Mouse (Mus musculus) thymus, adult 2 months (tissue): ENCODE results near the gene Tenm2. TPM values are rescaled to one million over a fixed set of nuclear protein-coding genes. Genes with fewer than 3 reads are reported as not detected.

Experiments used
- DNase-seq: peaks from one replicate; pipeline ENCODE4 v3.0.0; 2021
- H3K27ac ChIP-seq: fragments of 200-500 bp; 2 replicates; pipeline ENCODE4 v1.5.1; 2012; ENCODE audit warnings: low read length, control low read depth; ENCODE audit not compliant: control insufficient read depth, insufficient read depth
- H3K27me3 ChIP-seq: fragments of 200-500 bp; 2 replicates; pipeline ENCODE4 v1.6.1; 2012; ENCODE audit warnings: mild to moderate bottlenecking, low read length, moderate library complexity, mixed read lengths; ENCODE audit not compliant: control insufficient read depth, insufficient read depth
- H3K36me3 ChIP-seq: fragments of 200-500 bp; 2 replicates; pipeline ENCODE4 v1.6.1; 2012; ENCODE audit warnings: mild to moderate bottlenecking, low read length, moderate library complexity; ENCODE audit not compliant: control insufficient read depth, insufficient read depth
- H3K4me1 ChIP-seq: fragments of 200-500 bp; replicated peaks from 2 replicates; pipeline ENCODE4 v1.6.1; 2012; ENCODE audit warnings: low read length; ENCODE audit not compliant: control insufficient read depth, insufficient read depth
- H3K4me3 ChIP-seq: fragments of 200-500 bp; 2 replicates; pipeline ENCODE4 v1.5.1; 2012; ENCODE audit warnings: mild to moderate bottlenecking, low read length, control low read depth, moderate library complexity; ENCODE audit not compliant: control insufficient read depth, insufficient read depth
- CTCF ChIP-seq: fragments of 200-500 bp; IDR thresholded peaks from 2 replicates; pipeline ENCODE4 v1.5.1; 2012; ENCODE audit warnings: mild to moderate bottlenecking, control low read depth, low read length, moderate library complexity, borderline replicate concordance; ENCODE audit not compliant: control insufficient read depth, poor library complexity, insufficient read depth; ENCODE audit errors: extremely low read depth
- POLR2A ChIP-seq: fragments of 200-500 bp; IDR thresholded peaks from 2 replicates; pipeline ENCODE4 v1.6.1; 2012; ENCODE audit warnings: mild to moderate bottlenecking, low read length, control low read depth, moderate library complexity; ENCODE audit not compliant: control insufficient read depth, poor library complexity, insufficient read depth; ENCODE audit errors: extremely low read depth
- WGBS: fragments of 180-500 bp; shearing (Covaris S2); methylation state at CpG from one replicate; pipeline ENCODE4 v1.1.7; 2018; 5-methylcytosine and 5-hydroxymethylcytosine counted together
- polyA plus RNA-seq: library from polyadenylated mRNA; depleted of rRNA; stranded (reverse); fragments of >200 nt; gene quantifications from 2 replicates; pipeline ENCODE4 v1.2.3, GENCODE M21; 2012

Gene Tenm2
- polyA plus RNA-seq, 1 experiment = 0.70 TPM

- no peaks in the 10 kb centered on the region for H3K36me3 ChIP-seq
- DNase-seq = no peak
- no peak overlapping the region for H3K27ac ChIP-seq
- TF ChIP-seq CTCF (no peak), POLR2A (no peak)
- WGBS = 55% methylated on average over 8 of the region's 8 CpGs
- H3K27me3 ChIP-seq = no peaks in the 10 kb centered on the region
- no peak overlapping the region for H3K4me3 ChIP-seq
- H3K4me1 ChIP-seq = no peaks in the 10 kb centered on the region
Observed at GRCm38 (mm10) chr11:36697816-36698215, 537.9 kb downstream of the Tenm2 start.

- H3K4me1 ChIP-seq = no peaks in the 10 kb centered on the region
Observed at GRCm38 (mm10) chr11:36697021-36697639, 538.6 kb downstream of the Tenm2 start.

DNA sequence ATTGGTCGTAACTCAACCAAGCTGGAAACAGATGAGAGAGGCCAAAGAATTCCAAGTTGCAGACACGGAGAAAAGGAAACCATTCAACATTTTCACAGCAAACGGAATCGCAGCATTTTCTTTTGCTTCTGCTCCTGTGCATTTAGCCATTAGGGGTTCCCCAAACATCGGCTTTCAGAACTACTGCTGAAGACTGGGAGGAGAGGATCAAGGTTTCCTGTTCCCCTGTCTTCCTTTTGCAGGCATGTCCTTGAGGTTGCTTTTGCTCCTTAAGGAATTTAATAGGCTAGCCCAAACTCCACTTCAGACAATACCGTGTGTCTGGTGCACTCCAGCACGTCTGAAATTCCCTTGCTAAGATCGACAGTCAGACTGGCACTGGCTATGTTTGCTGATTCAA lies 541.0 kb downstream of the Tenm2 start:
- WGBS = 85% methylated on average over 8 of the region's 8 CpGs

More at GRCm38 (mm10) chr11:36697021-36697639, 538.6 kb downstream of the Tenm2 start:
- no peak for DNase-seq
- 82% methylated on average over 10 of the region's 10 CpGs for WGBS
- no peak for TF ChIP-seq CTCF
- TF ChIP-seq POLR2A = no peak
- no peaks in the 10 kb centered on the region for H3K27me3 ChIP-seq
- no peaks in the 10 kb centered on the region for H3K36me3 ChIP-seq
- H3K27ac ChIP-seq = no peak overlapping the region
- no peak overlapping the region for H3K4me3 ChIP-seq

DNA sequence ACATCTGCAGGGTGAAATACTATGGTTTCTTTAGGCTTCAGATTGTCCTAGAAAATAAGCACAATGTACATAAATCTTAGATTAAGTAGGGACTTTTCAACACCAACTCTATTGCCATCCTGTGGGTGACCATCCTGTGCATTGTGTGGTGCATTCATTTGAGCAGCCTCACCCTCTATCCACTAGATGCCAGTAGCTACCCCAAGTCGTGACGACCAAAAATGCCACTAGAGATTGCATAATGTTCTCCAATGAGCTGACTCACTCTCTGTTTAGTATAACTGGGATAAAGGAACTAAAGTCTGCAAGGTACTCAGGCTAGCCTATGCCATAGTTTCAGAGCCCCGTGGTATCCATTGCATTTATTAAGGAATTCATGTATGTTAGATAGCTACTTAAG lies 543.1 kb downstream of the Tenm2 start:
- Histone ChIP-seq H3K27ac (no peak overlapping the region), H3K27me3 (no peaks in the 10 kb centered on the region), H3K36me3 (no peaks in the 10 kb centered on the region), H3K4me1 (no peaks in the 10 kb centered on the region), H3K4me3 (no peak overlapping the region)
- TF ChIP-seq POLR2A (no peak), CTCF (no peak)
- WGBS = 64% methylated on average over 3 of the region's 3 CpGs
- DNase-seq = no peak

More for the DNA sequence above, 541.0 kb downstream of the Tenm2 start:
- H3K27ac ChIP-seq = no peak overlapping the region
- no peaks in the 10 kb centered on the region for H3K27me3 ChIP-seq
- DNase-seq = no peak
- H3K4me1 ChIP-seq = no peaks in the 10 kb centered on the region
- no peaks in the 10 kb centered on the region for H3K36me3 ChIP-seq
- no peak overlapping the region for H3K4me3 ChIP-seq
- TF ChIP-seq POLR2A (no peak), CTCF (no peak)

DNA sequence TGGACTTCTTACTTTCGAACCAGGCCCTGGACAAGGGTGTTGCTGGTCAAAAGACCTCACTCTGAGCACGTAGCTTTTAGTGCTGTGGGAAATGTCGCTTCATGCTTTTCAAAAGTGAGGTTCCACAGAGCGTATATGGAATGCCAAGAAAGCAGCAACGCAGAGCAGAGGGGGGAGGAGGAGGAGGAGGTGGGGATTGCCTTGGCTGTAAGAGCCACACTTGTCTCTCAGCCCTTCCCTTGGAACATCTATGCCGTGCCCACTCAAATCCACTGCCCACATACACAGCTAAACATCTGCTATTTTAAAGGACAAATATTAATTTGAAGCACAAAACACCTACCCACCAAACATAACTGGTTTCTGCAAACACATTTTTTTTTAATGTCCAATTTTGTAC lies 544.9 kb downstream of the Tenm2 start:
- H3K36me3 ChIP-seq = no peaks in the 10 kb centered on the region
- no peaks in the 10 kb centered on the region for H3K27me3 ChIP-seq
- H3K4me3 ChIP-seq = no peak overlapping the region
- H3K27ac ChIP-seq = no peak overlapping the region
- DNase-seq = no peak
- no peaks in the 10 kb centered on the region for H3K4me1 ChIP-seq
- TF ChIP-seq CTCF = no peak
- no peak for TF ChIP-seq POLR2A
- 84% methylated on average over 6 of the region's 6 CpGs for WGBS

GRCm38 (mm10) chr11:36686253-36686652 lies 549.5 kb downstream of the Tenm2 start:
- no peak overlapping the region for H3K4me3 ChIP-seq
- no peaks in the 10 kb centered on the region for H3K27me3 ChIP-seq
- TF ChIP-seq CTCF = no peak
- no peak for TF ChIP-seq POLR2A
- no peaks in the 10 kb centered on the region for H3K36me3 ChIP-seq
- WGBS = 92% methylated on average over 6 of the region's 6 CpGs
- no peak overlapping the region for H3K27ac ChIP-seq
- H3K4me1 ChIP-seq = no peaks in the 10 kb centered on the region
- no peak for DNase-seq

DNA sequence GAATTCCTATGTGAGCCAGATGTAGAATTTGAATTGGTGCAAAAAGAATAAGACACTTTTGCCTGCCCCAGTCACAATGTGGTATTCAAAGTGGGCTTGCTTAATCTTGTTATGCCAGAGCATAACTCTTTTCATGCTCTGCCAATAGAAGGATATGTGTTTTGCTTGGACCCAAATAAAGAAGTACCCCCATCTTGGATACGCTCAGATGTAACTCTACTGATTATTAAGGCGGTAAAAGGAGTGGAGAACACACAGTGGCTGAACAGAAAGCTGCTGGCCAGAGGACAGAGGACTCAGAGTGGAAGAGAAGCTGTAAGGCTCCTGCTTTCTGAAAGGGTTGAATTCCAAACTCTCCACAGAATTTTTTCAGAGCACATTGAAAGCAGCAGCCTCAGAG lies 556.4 kb downstream of the Tenm2 start:
- Histone ChIP-seq H3K4me3 (no peak overlapping the region), H3K27me3 (no peaks in the 10 kb centered on the region), H3K4me1 (no peaks in the 10 kb centered on the region), H3K27ac (no peak overlapping the region), H3K36me3 (no peaks in the 10 kb centered on the region)
- TF ChIP-seq CTCF = no peak
- TF ChIP-seq POLR2A = no peak
- DNase-seq = no peak
- 94% methylated on average over 2 of the region's 2 CpGs for WGBS
